Mouse (Mus musculus) fibroblast of lung, adult 2 months (primary cell): ENCODE measurements around the gene Gm21750.
"Not testable (repeated sequence)": the region's sequence is repeated elsewhere in the genome, so short reads cannot be mapped to it uniquely, and the experiment has no call there.

Source experiments
- DNase-seq: peaks from one replicate; pipeline ENCODE4 v3.0.0-alpha.2; 2011; ENCODE audit warnings: low read depth

Gm21750 gene

DNA sequence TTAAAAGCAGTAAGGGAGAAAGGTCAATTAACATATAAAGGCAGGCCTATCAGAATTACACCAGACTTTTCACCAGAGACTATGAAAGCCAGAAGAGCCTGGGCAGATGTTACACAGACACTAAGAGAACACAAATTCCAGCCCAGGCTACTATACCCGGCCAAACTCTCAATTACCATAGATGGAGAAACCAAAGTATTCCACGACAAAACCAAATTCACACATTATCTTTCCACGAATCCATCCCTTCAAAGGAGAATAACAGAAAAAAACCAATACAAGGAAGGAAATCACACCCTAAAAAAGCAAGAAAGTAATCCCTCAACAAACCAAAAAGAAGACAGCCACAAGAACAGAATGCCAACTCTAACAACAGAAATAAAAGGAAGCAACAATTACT, at the start of gene Gm21750:
TSS of gene Gm21750 (plus strand) at position 301 of the 400 bp plus-strand sequence.
- not testable (repeated sequence) for DNase-seq

DNA sequence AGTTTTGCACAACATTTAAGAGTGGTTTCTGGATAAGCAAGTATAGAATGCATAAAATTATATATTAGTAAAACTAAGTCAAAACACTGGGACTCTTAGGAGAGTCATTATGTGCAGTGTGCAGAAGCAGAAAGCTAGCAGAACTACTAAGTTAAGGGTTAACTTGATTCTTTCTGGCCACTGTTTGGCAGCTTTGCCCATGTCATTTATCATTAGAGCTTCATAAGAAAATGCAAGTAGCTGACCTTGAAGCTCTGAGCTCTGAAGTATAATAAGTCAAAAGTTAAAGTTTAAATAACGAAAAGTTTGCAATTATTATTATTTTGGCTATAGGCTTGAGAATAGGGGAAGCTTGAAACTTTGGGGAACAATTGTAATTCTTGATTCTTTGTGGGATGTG, 46.1 kb upstream of the Gm21750 start:
- not testable (repeated sequence) for DNase-seq

DNA sequence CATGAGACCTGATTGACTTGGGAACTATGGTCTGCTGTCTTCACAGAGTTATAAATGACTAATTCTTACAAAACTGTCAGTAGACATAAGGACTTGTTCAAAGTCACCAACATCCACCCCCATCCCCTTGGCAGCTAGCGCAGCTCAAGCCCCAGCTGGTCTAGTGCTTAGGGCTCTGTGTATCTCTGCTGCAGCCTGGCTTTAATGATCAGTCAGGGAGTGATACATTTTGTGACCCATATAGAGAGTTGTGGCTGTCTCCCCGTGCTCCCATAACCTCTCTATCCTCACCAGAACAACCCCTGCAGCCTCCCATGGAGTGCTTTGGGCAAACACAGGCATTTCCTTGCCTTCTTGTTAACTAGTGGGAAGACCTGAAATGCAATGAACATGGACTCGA, 40.1 kb upstream of the Gm21750 start:
- no peak for DNase-seq

DNA sequence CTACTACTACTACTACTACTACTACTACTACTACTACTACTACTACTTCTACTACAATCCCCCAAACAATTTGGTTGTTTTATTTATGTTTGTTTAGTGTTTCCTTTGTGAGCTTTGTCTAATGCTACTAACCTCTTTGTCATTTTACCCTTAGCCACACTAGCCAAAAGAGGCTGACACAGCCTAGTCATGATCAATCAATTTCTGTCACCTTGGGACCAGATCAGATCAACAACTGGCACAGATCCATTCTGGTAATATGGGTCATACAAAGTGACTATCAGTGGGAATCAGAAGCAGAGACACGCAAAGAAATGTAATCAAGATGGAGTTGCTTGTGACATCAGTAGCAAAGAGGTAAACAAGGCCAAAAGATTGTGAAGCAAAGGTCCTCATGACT, 38.0 kb upstream of the Gm21750 start:
- DNase-seq = no peak

DNA sequence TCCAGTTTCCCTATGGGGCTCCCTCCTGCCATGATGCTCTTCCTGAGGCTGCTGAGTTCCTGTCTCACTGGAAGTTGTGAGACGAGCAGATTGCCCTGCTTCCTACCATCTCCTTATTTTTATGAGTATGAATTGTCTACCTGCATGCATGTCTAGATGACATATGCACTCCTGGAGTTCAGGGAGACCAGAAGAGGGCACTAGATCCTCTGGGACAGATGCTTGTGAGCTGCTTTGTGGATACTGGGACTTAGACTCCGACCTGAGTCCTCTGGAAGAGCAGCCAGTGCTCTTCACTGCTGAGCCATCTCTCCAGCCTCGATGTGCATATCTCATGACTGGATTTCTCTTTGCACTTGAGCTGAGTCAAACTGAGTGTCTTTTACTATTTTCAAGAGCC, 35.6 kb upstream of the Gm21750 start:
- DNase-seq = no peak

DNA sequence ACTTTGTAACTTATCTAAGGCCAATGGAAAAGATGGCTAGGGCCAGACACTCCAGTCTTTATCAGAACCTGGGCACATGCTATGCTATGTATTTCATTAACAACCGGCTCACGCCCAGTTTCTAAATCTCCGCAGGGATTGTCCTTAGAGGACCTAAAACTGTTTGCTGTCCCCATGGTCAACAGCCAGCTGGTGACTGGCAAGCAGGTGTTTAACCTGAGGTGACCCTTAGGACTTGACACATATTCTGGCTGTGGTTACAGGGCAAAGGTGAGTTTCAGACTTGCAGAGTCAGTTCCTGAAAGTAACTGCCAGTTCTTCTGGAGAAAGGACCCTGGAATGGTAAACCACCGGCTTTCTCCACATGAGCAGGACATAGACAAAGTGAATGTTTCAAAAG, 29.5 kb upstream of the Gm21750 start:
- DNase-seq = no peak

DNA sequence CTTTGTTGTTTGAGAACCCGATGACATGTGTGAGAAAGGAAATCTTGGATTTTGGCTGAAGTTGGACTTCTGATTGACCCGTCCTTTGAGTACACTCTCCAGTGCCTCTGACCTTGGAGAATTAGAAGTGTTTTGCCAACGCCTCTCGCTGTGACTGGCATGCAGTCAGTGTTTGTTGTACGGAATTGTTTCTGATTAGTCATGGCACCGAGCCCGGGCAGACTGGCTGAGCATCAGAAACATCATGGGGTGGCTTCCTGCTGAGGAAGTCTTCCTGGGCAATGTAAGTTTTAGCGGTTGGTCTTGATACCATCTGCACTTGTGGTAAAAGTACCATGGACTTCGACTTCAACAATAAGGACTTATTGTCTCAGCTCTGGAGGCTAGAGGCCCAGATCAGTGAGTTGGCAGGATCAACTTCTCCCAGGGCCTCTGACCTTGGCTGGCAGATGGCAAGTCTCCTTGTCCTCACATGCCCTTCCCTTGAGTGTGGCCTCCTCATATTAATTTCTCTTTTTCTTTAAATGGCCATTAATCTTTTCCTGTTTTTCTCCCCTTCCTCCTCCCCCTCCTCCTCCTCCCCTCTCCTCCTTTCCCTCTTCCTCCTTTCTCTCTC, 28.3 kb upstream of the Gm21750 start:
- peak; percentile 86 for DNase-seq

DNA sequence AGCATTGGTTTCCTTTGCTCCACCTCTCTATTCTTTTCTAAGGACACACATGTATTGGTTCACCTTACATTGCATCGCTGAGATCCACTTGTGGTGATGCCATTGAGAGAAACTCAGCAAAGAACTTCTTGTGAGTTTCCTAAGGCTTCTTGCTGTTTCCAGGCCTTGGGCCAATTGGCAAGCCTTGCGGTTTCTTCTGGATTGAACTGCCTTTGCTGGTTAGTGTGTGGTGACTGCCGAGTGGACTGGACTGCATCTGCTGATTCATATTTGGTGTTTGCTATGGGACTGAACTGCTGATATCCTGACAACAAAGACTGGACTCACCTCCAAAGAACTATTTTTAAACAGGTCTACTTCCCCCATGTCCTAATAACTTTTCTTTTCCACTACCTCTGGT, 26.7 kb upstream of the Gm21750 start:
- DNase-seq = no peak

DNA sequence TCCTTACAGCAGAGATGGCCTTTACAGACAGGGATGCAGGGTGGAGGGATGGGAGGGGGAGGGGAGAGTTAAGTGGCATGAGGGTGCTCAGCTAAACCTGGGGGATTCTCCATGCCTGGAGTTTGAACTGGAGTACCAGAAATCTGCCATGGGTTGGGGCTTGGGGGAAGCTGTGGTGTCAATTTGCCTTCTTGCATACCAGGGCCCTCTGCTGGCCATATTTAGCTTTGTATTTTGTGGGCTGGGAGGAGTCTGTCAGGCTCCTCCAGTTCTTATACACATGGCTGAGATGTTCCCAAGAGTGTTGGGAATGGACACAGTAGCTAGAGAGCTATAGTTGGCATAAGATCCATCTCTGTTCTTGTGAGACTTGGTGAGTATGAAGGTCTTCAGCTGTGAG, 23.6 kb upstream of the Gm21750 start:
- DNase-seq = no peak

DNA sequence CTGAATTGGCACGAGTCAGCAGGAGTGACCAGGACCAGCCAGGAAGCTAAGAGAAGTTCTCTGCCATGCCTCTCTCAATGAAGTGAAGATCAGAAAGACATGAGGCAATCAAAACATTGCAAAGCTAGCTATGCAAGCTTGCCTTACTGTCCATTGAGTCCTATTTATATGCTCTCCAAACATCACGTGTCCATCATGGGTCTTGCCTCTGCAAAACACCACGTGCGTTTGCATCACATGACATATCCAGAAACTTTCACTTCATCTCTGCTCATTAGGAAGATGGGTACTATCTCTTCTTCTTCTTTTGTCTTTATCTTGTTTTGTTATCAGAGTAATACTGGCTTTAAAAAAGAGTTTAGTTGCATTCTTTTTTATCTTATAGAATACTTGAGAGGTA, 10.8 kb upstream of the Gm21750 start:
- DNase-seq = no peak

DNA sequence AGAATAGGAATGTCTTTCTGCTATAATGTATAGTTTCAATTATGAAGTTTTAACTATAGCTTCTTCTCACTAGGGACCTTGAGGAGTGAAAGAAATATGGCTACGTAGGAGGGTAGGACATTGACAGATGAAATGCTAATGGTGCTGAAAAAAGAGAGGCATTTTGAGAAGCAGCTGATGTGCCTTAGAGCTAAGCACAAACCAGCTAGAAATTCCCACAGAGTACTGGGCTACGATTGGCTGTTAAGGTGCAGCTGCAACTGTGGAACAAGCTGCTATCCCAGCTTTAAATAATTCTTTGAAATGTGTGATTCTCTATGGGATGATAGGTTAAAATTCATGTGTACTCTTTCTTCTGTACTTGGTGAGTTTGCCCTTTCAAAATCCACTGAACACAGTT, 9.1 kb downstream of the Gm21750 start:
- no peak for DNase-seq

DNA sequence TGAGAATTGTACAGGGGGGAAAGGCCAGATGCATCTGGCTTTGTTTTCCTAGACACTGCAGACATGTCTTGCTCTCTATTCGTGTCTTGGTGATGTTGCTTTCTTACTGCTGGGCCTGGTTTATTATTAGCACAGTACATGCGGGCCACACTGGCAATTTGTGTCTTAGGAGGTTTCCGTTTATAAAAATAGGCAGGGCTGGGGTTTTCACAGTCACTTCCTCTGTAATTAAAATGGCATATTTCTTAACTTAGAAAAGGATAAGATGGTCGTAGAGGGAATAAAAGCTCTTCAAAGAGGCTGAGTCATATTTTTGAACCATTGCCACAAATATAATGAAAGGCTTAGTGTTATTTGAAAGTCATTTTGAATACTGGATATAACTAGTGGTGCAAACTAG, 26.7 kb downstream of the Gm21750 start:
- peak; percentile 11 for DNase-seq

DNA sequence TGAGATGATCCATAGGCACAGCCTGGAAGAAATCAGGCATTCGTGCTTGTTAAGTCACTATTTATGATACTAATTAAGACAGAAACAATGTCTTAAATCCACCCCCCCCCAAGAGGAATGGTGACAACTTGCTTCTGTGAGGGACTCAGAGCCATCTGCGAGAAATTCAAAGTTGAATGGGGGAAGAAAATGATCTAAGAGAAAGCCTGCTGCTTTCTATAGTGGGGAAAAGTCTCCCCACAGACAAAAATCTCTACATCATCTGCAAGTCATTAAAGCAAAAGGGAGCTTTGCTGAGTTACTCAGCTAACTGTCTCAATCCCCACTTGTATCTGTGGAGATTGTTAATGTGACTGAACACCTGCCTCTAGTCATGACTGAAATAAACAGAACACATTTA, 27.4 kb downstream of the Gm21750 start:
- DNase-seq = no peak

DNA sequence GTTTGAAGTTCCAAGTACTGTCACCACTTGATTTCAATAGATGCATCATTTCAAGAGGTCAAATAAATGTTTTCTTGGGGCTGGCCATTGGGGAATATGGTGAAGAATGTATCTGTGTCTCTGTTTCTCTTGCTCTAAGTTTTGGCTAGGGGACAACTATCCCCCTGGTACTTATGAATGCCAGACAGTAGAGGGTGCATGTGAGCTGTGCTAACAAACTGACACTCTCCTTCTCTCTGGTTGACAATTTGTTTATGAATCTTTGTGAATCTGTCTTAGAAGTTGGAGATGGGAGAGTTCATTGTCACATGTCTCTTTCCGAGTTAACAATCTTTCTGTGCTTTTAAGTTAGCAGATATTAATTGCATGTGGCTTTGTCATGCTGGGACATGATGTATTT, 39.2 kb downstream of the Gm21750 start:
- peak; percentile 16 for DNase-seq

DNA sequence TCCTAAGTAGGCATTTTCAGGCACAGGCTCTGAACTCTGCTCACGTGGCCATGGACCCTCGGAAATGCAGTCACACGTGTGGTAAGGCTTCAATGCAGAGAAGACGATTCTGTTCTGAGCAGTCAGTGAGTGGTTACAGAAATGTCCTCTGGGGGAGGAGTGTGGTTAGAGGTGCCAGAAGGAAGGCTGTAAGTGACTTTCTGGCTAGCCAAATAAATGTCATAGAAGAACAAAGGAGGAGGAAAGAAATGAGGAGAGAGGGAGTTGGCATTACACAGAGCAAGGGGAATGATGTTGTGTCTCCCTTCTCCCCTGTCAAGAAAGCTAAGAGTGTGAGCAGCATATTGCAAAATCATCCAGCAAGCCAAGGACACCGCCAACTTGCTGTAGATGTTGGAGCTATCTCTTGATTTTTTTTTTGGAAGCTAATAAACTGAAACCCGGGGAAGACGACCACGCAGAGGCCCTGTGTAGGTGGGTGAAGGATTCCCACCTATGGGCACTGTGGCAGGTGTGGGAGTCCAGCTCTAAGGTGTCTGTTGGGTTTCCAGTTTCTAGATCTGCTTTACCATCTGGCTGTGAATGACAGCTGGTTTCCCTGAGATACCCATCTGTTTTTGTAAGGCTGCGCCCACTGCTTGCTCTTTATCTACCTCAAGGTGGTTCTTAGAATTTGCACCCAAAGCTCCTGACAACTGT, 48.5 kb downstream of the Gm21750 start:
- DNase-seq = no peak
